Mouse (Mus musculus) liver, adult 2 months (tissue): ENCODE results near the gene Olfr643.
"Not testable (repeated sequence)": the region's sequence is repeated elsewhere in the genome, so short reads cannot be mapped to it uniquely, and the experiment has no call there.

Experiments used
- CTCF ChIP-seq: fragments of 200-500 bp; IDR thresholded peaks from 2 replicates; pipeline ENCODE4 v1.5.1; 2011; ENCODE audit warnings: low read depth, low read length, control low read depth
- POLR2A ChIP-seq: fragments of 200-500 bp; IDR thresholded peaks from 2 replicates; pipeline ENCODE4 v1.6.1; 2011; ENCODE audit warnings: low read length, control low read depth; ENCODE audit not compliant: insufficient read depth; ENCODE audit errors: extremely low read depth

- not testable (repeated sequence) for TF ChIP-seq POLR2A, CTCF
Measured at GRCm38 (mm10) chr7:103966873-103967272, 170.3 kb downstream of the Olfr643 start.
